Mouse (Mus musculus): ENCODE results near the gene Gm21964. TPM values are rescaled to one million over a fixed set of nuclear protein-coding genes. Genes with fewer than 3 reads are reported as not detected.

The Gm21964 gene
- polyA plus RNA-seq, 1 experiment from 2014 or later = not detected

GRCm38 (mm10) chr8:110135515-110135914, 34.5 kb downstream of the Gm21964 start:
- no peak for ATAC-seq (ENCODE audit: insufficient number of reproducible peaks, insufficient read depth, low FRiP score, low read depth)
- Histone ChIP-seq H3K27me3 (ENCODE audit: control insufficient read depth, insufficient read depth, low read length) (no peaks in the 10 kb centered on the region), H3K4me1 (ENCODE audit: control insufficient read depth, insufficient read depth, low read length) (no peaks in the 10 kb centered on the region), H3K9me3 (ENCODE audit: control insufficient read depth, low read depth, low read length) (no peaks in the 10 kb centered on the region), H3K27ac (ENCODE audit: low read length) (no peak overlapping the region), H3K9ac (replicated peaks; ENCODE audit: low read depth, low read length) (no peak overlapping the region), H3K4me3 (ENCODE audit: low read depth, low read length) (no peak overlapping the region), H3K4me2 (replicated peaks; ENCODE audit: low read depth, low read length) (no peak overlapping the region), H3K36me3 (ENCODE audit: control insufficient read depth, insufficient read depth, low read length) (no peaks in the 10 kb centered on the region)
- WGBS = 79% methylated on average over 7 of the region's 7 CpGs

GRCm38 (mm10) chr8:110140156-110140555, 39.1 kb downstream of the Gm21964 start:
- no peak overlapping the region for H3K9ac ChIP-seq (replicated peaks; ENCODE audit: low read depth, low read length)
- no peak for ATAC-seq (ENCODE audit: insufficient number of reproducible peaks, insufficient read depth, low FRiP score, low read depth)
- H3K4me2 ChIP-seq (replicated peaks; ENCODE audit: low read depth, low read length) = no peak overlapping the region
- no peak overlapping the region for H3K27ac ChIP-seq (ENCODE audit: low read length)
- H3K4me1 ChIP-seq (ENCODE audit: control insufficient read depth, insufficient read depth, low read length) = no peaks in the 10 kb centered on the region
- no peak overlapping the region for H3K4me3 ChIP-seq (ENCODE audit: low read depth, low read length)
- no peaks in the 10 kb centered on the region for H3K9me3 ChIP-seq (ENCODE audit: control insufficient read depth, low read depth, low read length)
- 60% methylated on average over 3 of the region's 3 CpGs for WGBS
- H3K36me3 ChIP-seq (ENCODE audit: control insufficient read depth, insufficient read depth, low read length) = no peaks in the 10 kb centered on the region
- H3K27me3 ChIP-seq (ENCODE audit: control insufficient read depth, insufficient read depth, low read length) = no peaks in the 10 kb centered on the region

DNA sequence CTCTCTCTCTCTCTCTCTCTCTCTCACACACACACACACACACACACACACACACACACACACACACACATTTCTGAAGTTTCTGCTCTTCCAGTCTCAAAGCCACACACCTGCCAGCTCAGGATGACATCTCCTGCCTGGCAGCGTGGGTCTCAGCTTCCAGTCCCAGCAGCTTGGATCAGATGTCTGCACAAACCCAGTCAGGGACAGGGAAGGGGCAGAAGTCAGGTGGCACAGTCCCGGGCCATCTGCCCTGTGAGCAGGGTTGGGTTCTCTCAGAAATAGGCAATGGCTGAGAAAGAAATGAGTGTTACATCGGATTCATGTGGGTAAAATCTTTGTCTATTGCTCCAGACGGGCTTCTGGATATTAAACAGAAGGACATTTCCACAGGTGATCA, 39.8 kb downstream of the Gm21964 start:
- no peaks in the 10 kb centered on the region for H3K4me1 ChIP-seq (ENCODE audit: control insufficient read depth, insufficient read depth, low read length)
- H3K27me3 ChIP-seq (ENCODE audit: control insufficient read depth, insufficient read depth, low read length) = no peaks in the 10 kb centered on the region
- WGBS = 72% methylated on average over 4 of the region's 4 CpGs
- no peaks in the 10 kb centered on the region for H3K36me3 ChIP-seq (ENCODE audit: control insufficient read depth, insufficient read depth, low read length)
- no peak overlapping the region for H3K4me2 ChIP-seq (replicated peaks; ENCODE audit: low read depth, low read length)
- no peak for ATAC-seq (ENCODE audit: insufficient number of reproducible peaks, insufficient read depth, low FRiP score, low read depth)
- H3K27ac ChIP-seq (ENCODE audit: low read length) = no peak overlapping the region
- no peaks in the 10 kb centered on the region for H3K9me3 ChIP-seq (ENCODE audit: control insufficient read depth, low read depth, low read length)
- H3K9ac ChIP-seq (replicated peaks; ENCODE audit: low read depth, low read length) = no peak overlapping the region
- no peak overlapping the region for H3K4me3 ChIP-seq (ENCODE audit: low read depth, low read length)

GRCm38 (mm10) chr8:110145538-110145937, 44.5 kb downstream of the Gm21964 start:
- under 1% methylated on average over 4 of the region's 4 CpGs for WGBS
- Histone ChIP-seq H3K4me1 (ENCODE audit: control insufficient read depth, insufficient read depth, low read length) (no peaks in the 10 kb centered on the region), H3K4me3 (ENCODE audit: low read depth, low read length) (no peak overlapping the region), H3K36me3 (ENCODE audit: control insufficient read depth, insufficient read depth, low read length) (no peaks in the 10 kb centered on the region), H3K9me3 (ENCODE audit: control insufficient read depth, low read depth, low read length) (no peaks in the 10 kb centered on the region), H3K27ac (ENCODE audit: low read length) (no peak overlapping the region), H3K4me2 (replicated peaks; ENCODE audit: low read depth, low read length) (no peak overlapping the region), H3K27me3 (ENCODE audit: control insufficient read depth, insufficient read depth, low read length) (no peaks in the 10 kb centered on the region), H3K9ac (replicated peaks; ENCODE audit: low read depth, low read length) (no peak overlapping the region)
- ATAC-seq (ENCODE audit: insufficient number of reproducible peaks, insufficient read depth, low FRiP score, low read depth) = no peak

DNA sequence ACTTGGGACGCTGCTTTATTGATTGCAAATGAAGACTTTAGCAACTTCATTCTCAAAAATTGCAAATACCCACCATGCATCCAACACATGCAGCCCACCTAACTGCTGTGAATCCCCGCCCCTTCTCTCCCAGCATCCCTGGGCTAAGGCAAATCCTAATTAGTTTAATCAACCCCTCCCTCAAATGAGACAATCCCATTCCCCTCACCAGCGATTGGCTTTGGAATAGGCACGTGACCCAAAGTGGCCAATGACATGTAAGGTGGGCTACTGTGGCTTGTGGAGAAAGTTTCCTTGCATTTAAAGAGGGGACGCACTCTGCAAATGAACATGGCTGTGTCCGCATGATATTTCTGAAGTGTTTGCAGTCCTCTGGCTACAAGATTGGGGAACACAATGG, 51.9 kb downstream of the Gm21964 start:
- Histone ChIP-seq H3K4me2 (replicated peaks; ENCODE audit: low read depth, low read length) (no peak overlapping the region), H3K27me3 (ENCODE audit: control insufficient read depth, insufficient read depth, low read length) (no peaks in the 10 kb centered on the region), H3K4me1 (ENCODE audit: control insufficient read depth, insufficient read depth, low read length) (no peaks in the 10 kb centered on the region), H3K9me3 (ENCODE audit: control insufficient read depth, low read depth, low read length) (no peaks in the 10 kb centered on the region), H3K27ac (ENCODE audit: low read length) (no peak overlapping the region), H3K36me3 (ENCODE audit: control insufficient read depth, insufficient read depth, low read length) (no peaks in the 10 kb centered on the region), H3K4me3 (ENCODE audit: low read depth, low read length) (no peak overlapping the region), H3K9ac (replicated peaks; ENCODE audit: low read depth, low read length) (no peak overlapping the region)
- ATAC-seq (ENCODE audit: insufficient number of reproducible peaks, insufficient read depth, low FRiP score, low read depth) = no peak
- 68% methylated on average over 6 of the region's 6 CpGs for WGBS

Other genes starting within 250 kb of the Gm21964 start
- gene Phlpp2, start 232.7 kb upstream of the Gm21964 start, polyA plus RNA-seq (2014; fragmentation: Nextera tagmentation; extraction: Ambion mirVana) = 6.1 and 6.9 TPM in 2 replicates
- gene Marveld3, start 139.0 kb upstream of the Gm21964 start, polyA plus RNA-seq (2014; fragmentation: Nextera tagmentation; extraction: Ambion mirVana) = 2.3 and 4.5 TPM in 2 replicates
- gene Tat, start 110.8 kb upstream of the Gm21964 start, polyA plus RNA-seq (2014; fragmentation: Nextera tagmentation; extraction: Ambion mirVana) = not detected in 2 replicates
- gene Chst4, start 61.5 kb upstream of the Gm21964 start, polyA plus RNA-seq (2014; fragmentation: Nextera tagmentation; extraction: Ambion mirVana) = 0.63 and 0.74 TPM in 2 replicates
- gene Zfp612, start 21.5 kb upstream of the Gm21964 start, polyA plus RNA-seq (2014; fragmentation: Nextera tagmentation; extraction: Ambion mirVana) = 9.1 and 9.3 TPM in 2 replicates
- not detected in 2 replicates for gene Gm17720, start 1.5 kb downstream of the Gm21964 start, polyA plus RNA-seq (2014; fragmentation: Nextera tagmentation; extraction: Ambion mirVana)
- gene Calb2, start 67.0 kb downstream of the Gm21964 start, polyA plus RNA-seq (2014; fragmentation: Nextera tagmentation; extraction: Ambion mirVana) = not detected in 2 replicates
- 7.2 and 8.8 TPM in 2 replicates for gene Cmtr2, start 114.5 kb downstream of the Gm21964 start, polyA plus RNA-seq (2014; fragmentation: Nextera tagmentation; extraction: Ambion mirVana)
- 0.38 and 0.51 TPM in 2 replicates for gene Hydin, start 165.8 kb downstream of the Gm21964 start, polyA plus RNA-seq (2014; fragmentation: Nextera tagmentation; extraction: Ambion mirVana)